Mouse (Mus musculus): Measurements from ENCODE around the gene Prpsap1. TPM values are rescaled to one million over a fixed set of nuclear protein-coding genes. Genes with fewer than 3 reads are reported as not detected.

Prpsap1 gene
- polyA plus RNA-seq, 1 experiment = 78.2 TPM

DNA sequence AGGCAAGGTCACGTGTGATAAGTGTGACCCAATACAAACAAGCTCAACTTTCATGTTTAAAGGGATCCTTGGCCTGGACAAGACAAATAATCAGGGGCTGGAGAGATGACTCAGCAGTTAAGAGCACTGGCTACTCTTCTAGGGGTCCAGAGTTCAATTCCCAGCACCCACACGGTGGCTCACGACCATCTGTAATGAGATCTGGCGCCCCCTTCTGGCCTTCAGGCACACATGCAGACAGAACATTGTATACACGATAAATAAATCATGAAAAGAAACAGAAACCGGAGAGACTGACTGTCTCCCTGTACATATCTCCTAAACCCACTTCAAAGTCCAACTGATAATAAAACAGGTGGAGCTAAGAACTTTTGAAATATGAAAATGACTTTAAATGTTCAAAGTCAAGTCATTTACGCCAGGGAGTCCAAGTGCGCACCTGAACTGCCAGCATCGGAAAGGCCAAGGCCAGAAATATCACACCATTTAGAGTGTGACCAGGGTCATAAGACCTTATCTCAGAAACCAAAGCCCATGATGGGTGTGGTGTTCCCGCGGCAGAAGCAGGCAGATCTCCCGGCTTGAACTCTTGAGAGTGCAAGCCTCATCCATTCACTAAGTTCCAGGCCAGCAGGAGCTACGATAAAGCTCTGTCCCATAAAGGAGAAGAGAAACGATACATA lies 5.2 kb downstream of the Prpsap1 start:
- Histone ChIP-seq H3K36me3 (ENCODE audit: control insufficient read depth, insufficient read depth) (peaks cover 15% of the 10 kb centered on the region), H3K27me3 (ENCODE audit: control insufficient read depth, insufficient read depth, insufficient read length) (no peaks in the 10 kb centered on the region), H3K4me3 (peak overlapping the region; percentile 73), H3K4me2 (ENCODE audit: low read depth) (peak overlapping the region; percentile 78), H3K79me2 (ENCODE audit: control insufficient read depth, insufficient read depth) (peaks cover 15% of the 10 kb centered on the region), H3ac (ENCODE audit: control insufficient read depth, insufficient read length) (peak overlapping the region; percentile 72)
- no peak for TF ChIP-seq POLR2AphosphoS2 (IDR thresholded peaks at IDR 0.05; ENCODE audit: insufficient read length, low read depth)
- TF ChIP-seq MAX (IDR thresholded peaks at IDR 0.05; ENCODE audit: low read depth) = no peak
- TF ChIP-seq CEBPB (IDR thresholded peaks at IDR 0.05; ENCODE audit: insufficient read depth, poor library complexity, severe bottlenecking) = no peak
- no peak for TF ChIP-seq REST (IDR thresholded peaks at IDR 0.05; ENCODE audit: insufficient read depth, insufficient read length)
- TF ChIP-seq SRF (IDR thresholded peaks at IDR 0.05; ENCODE audit: control insufficient read depth, insufficient read length, low read depth) = no peak
- no peak for TF ChIP-seq TCF12 (IDR thresholded peaks at IDR 0.05; ENCODE audit: insufficient read depth, poor library complexity, severe bottlenecking)
- TF ChIP-seq MYOD1 (IDR thresholded peaks at IDR 0.05; ENCODE audit: control insufficient read depth in 1 of 3, insufficient read length in 2 of 3, low read depth in 2 of 3) = no peak
- no peak for TF ChIP-seq E2F4 (IDR thresholded peaks at IDR 0.05; ENCODE audit: insufficient read depth)
- no peak for TF ChIP-seq USF1 (IDR thresholded peaks at IDR 0.05; ENCODE audit: low read depth)
- TF ChIP-seq MYOG (IDR thresholded peaks at IDR 0.05; ENCODE audit: control insufficient read depth in 1 of 3, insufficient read depth in 1 of 3, insufficient read length in 2 of 3, low read depth in 2 of 3) = no peak
- no peak for TF ChIP-seq POLR2A (IDR thresholded peaks at IDR 0.05; ENCODE audit: insufficient read length, low read depth)
- TF ChIP-seq TCF3 (IDR thresholded peaks at IDR 0.05; ENCODE audit: insufficient read length, low read depth) = no peak

DNA sequence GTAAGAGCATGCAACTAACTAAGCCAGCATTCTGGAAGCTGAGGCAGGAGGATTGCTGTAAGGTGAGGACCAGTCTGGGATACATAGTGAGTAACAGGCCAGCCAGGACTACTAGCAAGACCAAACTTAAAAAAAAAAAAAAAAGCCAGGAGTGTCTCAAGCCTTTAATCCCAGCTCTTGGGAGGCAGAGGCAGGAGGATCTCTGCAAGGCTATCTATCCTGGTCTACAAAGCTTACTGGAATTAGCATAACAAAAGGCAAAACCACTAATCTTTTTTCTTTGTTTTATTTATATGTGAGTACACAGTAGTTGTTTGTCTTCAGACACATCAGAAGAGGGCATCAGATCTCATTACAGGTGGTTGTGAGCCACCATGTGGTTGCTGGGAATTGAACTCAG lies 5.8 kb downstream of the Prpsap1 start:
- Histone ChIP-seq H3K79me2 (ENCODE audit: control insufficient read depth, insufficient read depth) (peaks cover 15% of the 10 kb centered on the region), H3ac (ENCODE audit: control insufficient read depth, insufficient read length) (no peak overlapping the region), H3K27me3 (ENCODE audit: control insufficient read depth, insufficient read depth, insufficient read length) (no peaks in the 10 kb centered on the region), H3K4me2 (ENCODE audit: low read depth) (no peak overlapping the region), H3K4me3 (no peak overlapping the region), H3K36me3 (ENCODE audit: control insufficient read depth, insufficient read depth) (peaks cover 15% of the 10 kb centered on the region)
- no peak for TF ChIP-seq SRF (IDR thresholded peaks at IDR 0.05; ENCODE audit: control insufficient read depth, insufficient read length, low read depth)

GRCm38 (mm10) chr11:116484261-116484660 lies 9.7 kb downstream of the Prpsap1 start:
- Histone ChIP-seq H3K4me2 (ENCODE audit: low read depth) (no peak overlapping the region), H3K79me2 (ENCODE audit: control insufficient read depth, insufficient read depth) (peaks cover 9% of the 10 kb centered on the region), H3K27me3 (ENCODE audit: control insufficient read depth, insufficient read depth, insufficient read length) (no peaks in the 10 kb centered on the region), H3K4me3 (no peak overlapping the region), H3K36me3 (ENCODE audit: control insufficient read depth, insufficient read depth) (peaks cover 33% of the 10 kb centered on the region), H3ac (ENCODE audit: control insufficient read depth, insufficient read length) (no peak overlapping the region)
- TF ChIP-seq TCF3 (IDR thresholded peaks at IDR 0.05; ENCODE audit: insufficient read length, low read depth) (no peak), MYOD1 (IDR thresholded peaks at IDR 0.05; ENCODE audit: control insufficient read depth in 1 of 3, insufficient read length in 2 of 3, low read depth in 2 of 3) (no peak), USF1 (IDR thresholded peaks at IDR 0.05; ENCODE audit: low read depth) (no peak), POLR2AphosphoS2 (IDR thresholded peaks at IDR 0.05; ENCODE audit: insufficient read length, low read depth) (no peak), TCF12 (IDR thresholded peaks at IDR 0.05; ENCODE audit: insufficient read depth, poor library complexity, severe bottlenecking) (no peak), REST (IDR thresholded peaks at IDR 0.05; ENCODE audit: insufficient read depth, insufficient read length) (no peak)

- TF ChIP-seq POLR2AphosphoS2 (IDR thresholded peaks at IDR 0.05; ENCODE audit: insufficient read length, low read depth) = no peak
- TF ChIP-seq E2F4 (IDR thresholded peaks at IDR 0.05; ENCODE audit: insufficient read depth) = no peak
- TF ChIP-seq POLR2A (IDR thresholded peaks at IDR 0.05; ENCODE audit: insufficient read length, low read depth) = no peak
- no peak for TF ChIP-seq MAX (IDR thresholded peaks at IDR 0.05; ENCODE audit: low read depth)
- TF ChIP-seq REST (IDR thresholded peaks at IDR 0.05; ENCODE audit: insufficient read depth, insufficient read length) = no peak
- TF ChIP-seq TCF3 (IDR thresholded peaks at IDR 0.05; ENCODE audit: insufficient read length, low read depth) = no peak
- no peak for TF ChIP-seq SRF (IDR thresholded peaks at IDR 0.05; ENCODE audit: control insufficient read depth, insufficient read length, low read depth)
- no peak for TF ChIP-seq MYOG (IDR thresholded peaks at IDR 0.05; ENCODE audit: control insufficient read depth in 1 of 3, insufficient read depth in 1 of 3, insufficient read length in 2 of 3, low read depth in 2 of 3)
- TF ChIP-seq MYOD1 (IDR thresholded peaks at IDR 0.05; ENCODE audit: control insufficient read depth in 1 of 3, insufficient read length in 2 of 3, low read depth in 2 of 3) = no peak
- no peak for TF ChIP-seq TCF12 (IDR thresholded peaks at IDR 0.05; ENCODE audit: insufficient read depth, poor library complexity, severe bottlenecking)
- TF ChIP-seq USF1 (IDR thresholded peaks at IDR 0.05; ENCODE audit: low read depth) = no peak
- no peak for TF ChIP-seq CEBPB (IDR thresholded peaks at IDR 0.05; ENCODE audit: insufficient read depth, poor library complexity, severe bottlenecking)
- Histone ChIP-seq H3ac (ENCODE audit: control insufficient read depth, insufficient read length) (no peak overlapping the region), H3K4me3 (no peak overlapping the region), H3K79me2 (ENCODE audit: control insufficient read depth, insufficient read depth) (no peaks in the 10 kb centered on the region), H3K27me3 (ENCODE audit: control insufficient read depth, insufficient read depth, insufficient read length) (no peaks in the 10 kb centered on the region), H3K4me2 (ENCODE audit: low read depth) (no peak overlapping the region), H3K36me3 (ENCODE audit: control insufficient read depth, insufficient read depth) (peaks cover 54% of the 10 kb centered on the region)
Observed at GRCm38 (mm10) chr11:116481776-116482175, 12.2 kb downstream of the Prpsap1 start.

GRCm38 (mm10) chr11:116480975-116481374 lies 13.0 kb downstream of the Prpsap1 start:
- H3ac ChIP-seq (ENCODE audit: control insufficient read depth, insufficient read length) = no peak overlapping the region
- no peak for TF ChIP-seq REST (IDR thresholded peaks at IDR 0.05; ENCODE audit: insufficient read depth, insufficient read length)
- H3K36me3 ChIP-seq (ENCODE audit: control insufficient read depth, insufficient read depth) = peaks cover 56% of the 10 kb centered on the region
- H3K79me2 ChIP-seq (ENCODE audit: control insufficient read depth, insufficient read depth) = no peaks in the 10 kb centered on the region
- no peak overlapping the region for H3K4me3 ChIP-seq
- H3K4me2 ChIP-seq (ENCODE audit: low read depth) = no peak overlapping the region
- no peaks in the 10 kb centered on the region for H3K27me3 ChIP-seq (ENCODE audit: control insufficient read depth, insufficient read depth, insufficient read length)
